Mouse (Mus musculus) left cerebral cortex, adult 2 months (tissue): ENCODE data around the gene Fbxl7. TPM values are rescaled to one million over a fixed set of nuclear protein-coding genes. Genes with fewer than 3 reads are reported as not detected.

ENCODE experiments used
- DNase-seq, 2 experiments: peaks; one replicate each; pipeline ENCODE4 v3.0.0; 2021 to 2022; ENCODE audit warnings: low spot score in 2 of 2, mixed read lengths in 1 of 2; ENCODE audit errors: extremely low spot score in 1 of 2
- H3K27ac ChIP-seq: fragments of 200-600 bp; 2 replicates; pipeline ENCODE4 v1.8.1; 2022
- H3K4me3 ChIP-seq: fragments of 200-600 bp; 2 replicates; pipeline ENCODE4 v1.8.1; 2022
- CTCF ChIP-seq: fragments of 200-600 bp; IDR thresholded peaks from 2 replicates; pipeline ENCODE4 v1.8.1; 2022; ENCODE audit warnings: antibody characterized with exemption, mild to moderate bottlenecking, moderate library complexity
- intact Hi-C: fragments of 180-260 bp; cut with DNase I; formaldehyde crosslinking; loops from one replicate; pipeline ENCODE4 v1.15.1; 2025
- long read RNA-seq, 2 experiments: library from polyadenylated mRNA; stranded (forward); transcript quantifications; one replicate each; pipeline ENCODE4 v2.0.0; 2021; ENCODE audit warnings: borderline mapping rate in 2 of 2
- total RNA-seq, 2 experiments: library from RNA; stranded (reverse); gene quantifications; 2 replicates each; pipeline ENCODE4 v1.2.3; 2021

The Fbxl7 gene
- total RNA-seq = 1 to 10 TPM; 1.9 to 2.3 TPM
- long read RNA-seq, experiment 1, partial matches to known transcripts = 0 of 1 reads
- long read RNA-seq, experiment 1, other reads (novel, unspliced or antisense) = 1 of 1 reads
- long read RNA-seq, experiment 2 = 0 reads

DNA sequence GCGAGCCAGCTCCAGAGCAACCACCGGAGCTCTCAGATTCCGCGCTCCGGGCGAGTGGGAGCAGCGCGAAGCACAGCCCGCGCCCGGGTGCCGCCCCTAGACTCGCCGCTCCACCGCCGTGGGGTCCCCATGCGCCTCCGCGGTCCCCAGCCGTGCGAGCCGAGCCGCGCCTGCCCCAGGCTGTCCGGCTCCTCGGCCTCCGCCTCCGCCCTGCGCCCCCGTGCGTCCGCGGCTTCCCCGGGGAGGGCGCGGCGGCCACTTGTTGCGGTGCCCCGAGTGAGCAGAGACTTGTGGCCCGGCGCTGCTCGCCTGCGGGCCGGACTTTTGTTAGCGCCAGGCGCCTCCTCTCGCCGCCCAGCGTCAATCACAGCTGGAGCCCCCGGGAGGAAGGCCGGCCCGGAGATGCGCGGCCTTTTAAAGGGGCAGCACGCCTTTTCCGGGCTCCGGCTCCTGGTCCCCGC is at the start of gene Fbxl7:
Fbxl7 (minus strand) TSS at position 330 of the 461 bp plus-strand sequence.
- peak within 1 kb of the TSS; percentile 59 for H3K4me3 ChIP-seq
- H3K27ac ChIP-seq = peak within 1 kb of the TSS; percentile 32; the same call in 1 of the 2 replicates
- TF ChIP-seq CTCF = peak; percentile 31
- DNase-seq = peak; percentile 63 to 75
- intact Hi-C loops = loop anchor here (5.0 kb wide), 1 partner anchor 93 kb away; no protein-coding TSS in a partner anchor

DNA sequence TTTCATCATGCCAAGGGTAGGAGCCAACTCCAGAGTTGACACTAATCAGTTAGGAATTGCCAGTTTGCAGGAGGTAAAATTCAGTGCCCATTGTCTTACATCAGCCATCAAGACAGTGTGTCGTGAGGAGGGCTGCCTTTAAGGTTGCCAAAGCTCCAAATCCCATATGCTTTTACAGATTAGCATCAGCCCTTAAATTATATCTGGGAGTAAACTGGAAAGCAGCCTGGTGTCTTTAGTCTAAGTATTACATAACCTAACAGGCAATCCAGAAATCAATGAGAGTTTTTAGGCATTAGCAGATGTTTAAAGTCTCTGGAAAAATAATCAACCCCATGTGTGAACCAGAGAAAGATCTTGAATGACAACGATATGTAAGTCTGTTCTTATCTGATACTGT is 26.6 kb upstream of the Fbxl7 start:
- intact Hi-C loops = no loop called here
- no peak overlapping the region for H3K27ac ChIP-seq
- TF ChIP-seq CTCF = no peak
- H3K4me3 ChIP-seq = no peak overlapping the region
- DNase-seq = no peak

DNA sequence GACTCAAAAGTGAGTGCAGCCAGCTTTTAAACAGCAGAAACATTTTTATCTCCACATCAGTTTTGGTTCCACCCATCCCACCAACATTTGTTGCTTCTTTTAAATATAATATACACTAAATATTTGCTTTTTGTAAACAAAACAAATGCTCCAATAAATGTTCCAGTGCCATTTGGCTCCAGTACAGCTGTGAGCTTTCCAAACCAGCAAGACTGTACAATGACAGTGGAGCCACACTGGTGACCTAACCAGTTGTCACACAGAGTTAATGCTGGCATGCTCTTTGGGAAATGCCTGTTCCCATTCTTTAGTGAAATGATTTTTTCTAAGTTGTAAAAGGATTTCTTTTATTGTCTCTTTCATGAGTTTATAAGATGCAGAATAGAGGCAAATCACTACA is 18.0 kb upstream of the Fbxl7 start:
- Histone ChIP-seq H3K4me3 (no peak overlapping the region), H3K27ac (no peak overlapping the region)
- no peak for DNase-seq
- no peak for TF ChIP-seq CTCF
- intact Hi-C loops = no loop called here

DNA sequence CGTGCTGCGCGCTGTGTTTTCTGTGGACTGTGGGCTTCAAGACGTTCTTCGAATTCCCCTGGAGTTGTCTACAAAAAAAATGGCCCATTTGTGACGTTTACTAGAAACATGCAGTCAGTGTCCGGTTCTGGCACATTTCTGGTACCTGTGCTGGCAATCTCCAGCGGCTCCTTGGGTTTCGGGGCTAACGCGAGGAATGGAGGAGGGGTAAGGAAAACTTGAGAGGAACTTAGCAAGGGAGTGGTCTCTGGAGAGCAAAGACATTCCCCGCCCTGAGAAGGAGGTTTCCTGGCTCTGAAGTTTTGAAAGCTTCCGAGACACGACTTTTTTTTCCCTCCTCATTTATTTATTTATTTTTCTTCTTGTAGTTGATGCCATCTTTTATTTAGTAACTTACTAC is 381 bp upstream of the Fbxl7 start:
- Histone ChIP-seq H3K4me3 (peak overlapping the region; percentile 59), H3K27ac (no peak overlapping the region)
- intact Hi-C loops = loop anchor here (5.0 kb wide), 1 partner anchor 93 kb away; no protein-coding TSS in a partner anchor
- DNase-seq = peak in 1 of 2 experiments; percentile 9
- TF ChIP-seq CTCF = no peak

- peak overlapping the region; percentile 32; the same call in 1 of the 2 replicates for H3K27ac ChIP-seq
- peak overlapping the region; percentile 59 for H3K4me3 ChIP-seq
- peak in 1 of 2 experiments; percentile 9 for DNase-seq
- intact Hi-C loops = loop anchor here (5.0 kb wide), 1 partner anchor 93 kb away; no protein-coding TSS in a partner anchor
- TF ChIP-seq CTCF = no peak
Measured at GRCm38 (mm10) chr15:26894801-26895229, 565 bp downstream of the Fbxl7 start.

DNA sequence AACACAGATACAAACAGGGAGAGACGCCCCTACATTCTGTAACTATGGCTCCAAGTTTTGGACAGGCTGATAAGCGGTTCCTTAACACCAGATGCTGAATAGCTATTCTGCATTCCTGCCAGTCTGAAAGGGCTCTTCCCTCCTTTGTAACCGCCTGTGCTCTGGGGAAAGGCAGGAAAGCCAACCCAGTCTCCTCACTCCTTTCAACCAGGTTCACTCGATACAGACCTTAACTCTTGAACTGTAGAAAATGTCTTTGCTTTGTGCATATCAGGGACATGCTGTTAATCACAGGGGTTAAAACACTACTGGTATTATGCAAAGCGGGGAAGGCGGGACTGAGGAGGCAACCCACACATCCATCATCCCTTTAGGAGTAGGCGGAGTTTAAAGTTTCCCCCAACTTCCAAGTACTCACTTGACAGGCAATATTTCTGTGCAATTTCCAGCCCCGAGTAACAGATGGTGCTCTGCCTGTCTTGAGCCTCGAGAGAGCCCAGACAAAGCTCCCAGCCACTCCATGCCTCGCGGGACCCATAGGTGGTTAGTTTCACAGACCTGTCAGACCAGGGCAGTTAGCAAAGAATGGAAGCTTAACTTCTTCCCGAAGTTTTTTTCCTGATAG is 1.2 kb downstream of the Fbxl7 start:
- no peak for TF ChIP-seq CTCF
- Histone ChIP-seq H3K4me3 (peak overlapping the region; percentile 59), H3K27ac (no peak overlapping the region)
- intact Hi-C loops = no loop called here
- no peak for DNase-seq

- intact Hi-C loops = no loop called here
- TF ChIP-seq CTCF = no peak
Measured at GRCm38 (mm10) chr15:26893136-26893535, 2.2 kb downstream of the Fbxl7 start.

DNA sequence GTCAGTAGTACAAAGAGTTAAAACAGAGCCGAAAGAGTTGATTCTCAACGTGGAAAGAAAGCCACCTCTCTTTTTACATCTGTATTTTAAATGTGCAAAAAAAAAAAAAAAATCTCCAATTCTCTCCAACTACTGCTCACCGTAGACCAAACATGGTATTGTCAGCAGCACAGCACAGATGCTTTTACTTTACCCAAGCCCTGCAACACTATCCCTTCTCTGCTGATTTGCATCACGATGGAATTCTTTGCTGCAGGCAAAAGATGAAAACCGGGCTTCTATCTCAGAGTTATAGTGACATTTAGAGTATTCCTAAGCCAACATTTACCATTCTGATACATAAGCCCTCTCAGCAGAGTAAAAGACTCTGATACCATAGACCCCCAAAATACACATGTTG is 5.4 kb downstream of the Fbxl7 start:
- no peak for TF ChIP-seq CTCF
- intact Hi-C loops = no loop called here

More at GRCm38 (mm10) chr15:26893136-26893535, 2.2 kb downstream of the Fbxl7 start:
- no peak overlapping the region for H3K27ac ChIP-seq
- H3K4me3 ChIP-seq = no peak overlapping the region
- DNase-seq = no peak

DNA sequence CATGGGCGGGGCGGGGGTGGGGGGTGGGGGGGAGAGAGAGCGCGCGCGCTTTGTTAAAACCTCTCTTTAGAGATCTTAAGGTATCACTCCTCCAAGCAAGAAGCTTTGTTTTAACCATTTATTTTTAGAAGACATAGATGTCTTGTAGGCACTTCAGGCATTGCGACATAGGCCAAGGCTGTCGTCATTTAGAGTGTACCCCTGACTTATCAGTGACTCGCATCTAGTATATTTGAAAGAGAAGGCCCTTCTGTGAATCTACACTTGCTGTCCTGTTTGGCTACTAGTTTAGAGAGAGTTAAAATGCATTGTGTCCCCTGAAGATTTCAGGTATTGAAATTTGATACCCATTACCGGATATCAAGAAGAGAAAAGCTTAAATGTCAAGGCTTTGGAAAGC is 7.2 kb downstream of the Fbxl7 start:
- no peak for DNase-seq
- TF ChIP-seq CTCF = no peak
- H3K27ac ChIP-seq = no peak overlapping the region
- intact Hi-C loops = no loop called here
- no peak overlapping the region for H3K4me3 ChIP-seq

More for the DNA sequence above, 5.4 kb downstream of the Fbxl7 start:
- Histone ChIP-seq H3K4me3 (no peak overlapping the region), H3K27ac (no peak overlapping the region)
- no peak for DNase-seq

- Histone ChIP-seq H3K4me3 (no peak overlapping the region), H3K27ac (no peak overlapping the region)
- no peak for TF ChIP-seq CTCF
- no peak for DNase-seq
- intact Hi-C loops = no loop called here
Measured at GRCm38 (mm10) chr15:26885979-26886378, 9.4 kb downstream of the Fbxl7 start.

DNA sequence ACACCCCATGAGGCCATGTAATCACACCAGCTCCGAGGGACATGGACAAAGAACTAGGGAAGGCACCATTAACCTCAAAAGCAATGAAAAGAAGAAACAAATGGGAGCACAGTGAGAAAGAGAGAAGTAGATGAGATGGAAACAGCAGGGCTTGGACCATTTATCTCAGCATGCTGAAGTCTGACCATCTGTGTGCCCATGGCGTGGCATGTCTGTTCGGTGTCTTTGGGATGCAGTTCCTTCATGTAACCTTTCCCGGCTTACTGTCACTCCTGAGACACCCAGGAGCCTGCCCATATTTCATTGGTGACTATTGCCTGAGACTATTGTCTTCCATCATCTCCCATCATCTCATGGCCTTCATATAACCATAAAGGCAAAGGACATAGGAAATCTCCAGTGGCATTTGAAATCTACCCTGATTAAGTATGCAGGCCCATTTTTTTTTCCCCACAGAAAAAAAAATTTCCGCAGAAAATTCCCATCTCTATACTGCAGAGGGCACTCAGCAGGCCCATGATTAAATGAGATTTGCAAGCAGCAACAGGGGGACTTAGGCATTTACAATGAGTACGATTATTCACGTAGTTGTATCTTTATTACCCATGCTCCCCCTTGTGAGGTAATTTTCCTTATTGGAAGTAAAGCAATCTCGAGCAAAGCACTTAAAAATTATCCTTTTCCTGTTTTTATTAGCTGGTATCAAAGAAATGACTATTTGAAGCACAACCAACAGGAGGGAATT is 15.0 kb downstream of the Fbxl7 start:
- Histone ChIP-seq H3K27ac (no peak overlapping the region), H3K4me3 (no peak overlapping the region)
- intact Hi-C loops = no loop called here
- TF ChIP-seq CTCF = no peak
- no peak for DNase-seq

DNA sequence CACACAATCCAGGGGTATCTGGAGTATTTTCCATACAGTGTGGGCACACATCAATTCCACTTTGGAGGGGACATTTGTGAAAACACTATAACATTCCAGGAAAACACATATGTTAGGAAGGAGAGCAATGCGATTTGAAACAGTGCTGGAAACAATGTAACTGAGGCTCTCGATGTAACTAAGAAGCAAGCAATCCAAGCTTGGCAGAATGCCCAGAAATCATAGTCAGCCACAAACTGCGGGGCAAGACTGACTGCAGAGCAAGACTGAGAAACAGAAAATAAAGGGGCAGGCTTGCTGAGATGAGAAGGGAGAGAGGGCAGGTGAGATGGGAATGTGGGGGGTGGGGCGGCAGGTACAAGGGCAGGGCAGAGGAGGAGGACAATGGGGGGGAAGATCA is 19.7 kb downstream of the Fbxl7 start:
- Histone ChIP-seq H3K27ac (no peak overlapping the region), H3K4me3 (no peak overlapping the region)
- TF ChIP-seq CTCF = no peak
- intact Hi-C loops = no loop called here
- peak; percentile 50 to 70 for DNase-seq
